Mouse (Mus musculus) heart, adult 11 months (tissue): ENCODE measurements around the gene Prl3d3.
"Not testable (repeated sequence)": the region's sequence is repeated elsewhere in the genome, so short reads cannot be mapped to it uniquely, and the experiment has no call there.

Source experiments
- DNase-seq: peaks from one replicate; pipeline ENCODE4 v3.0.0; 2022

Prl3d3 gene

GRCm38 (mm10) chr13:27156490-27156889, at the start of gene Prl3d3:
Gene Prl3d3, plus strand, starts transcription at chr13:27156790.
- not testable (repeated sequence) for DNase-seq

DNA sequence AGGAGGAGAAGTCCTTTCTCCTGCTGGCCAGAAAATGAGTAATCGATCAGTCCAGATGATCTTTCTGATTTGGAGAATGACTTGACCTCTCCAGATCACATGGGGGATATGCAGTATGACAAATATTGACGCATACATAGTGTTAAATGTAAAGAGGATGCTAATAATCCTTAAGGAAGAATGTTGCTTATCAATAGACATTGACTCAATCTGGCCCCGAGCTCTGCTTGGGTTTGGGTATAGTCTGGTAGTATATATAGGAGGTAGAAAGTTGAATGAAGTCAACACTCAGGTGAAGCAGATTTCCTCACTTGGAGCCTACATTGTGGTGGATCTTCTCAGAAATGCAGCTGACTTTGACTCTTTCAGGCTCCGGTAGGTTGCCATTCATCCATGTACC, 35.2 kb upstream of the Prl3d3 start, which contains the start of gene Prl3d2:
Prl3d2 (plus strand) TSS at position 301 of the 400 bp plus-strand sequence.
- DNase-seq, result not testable (repeated sequence)

DNA sequence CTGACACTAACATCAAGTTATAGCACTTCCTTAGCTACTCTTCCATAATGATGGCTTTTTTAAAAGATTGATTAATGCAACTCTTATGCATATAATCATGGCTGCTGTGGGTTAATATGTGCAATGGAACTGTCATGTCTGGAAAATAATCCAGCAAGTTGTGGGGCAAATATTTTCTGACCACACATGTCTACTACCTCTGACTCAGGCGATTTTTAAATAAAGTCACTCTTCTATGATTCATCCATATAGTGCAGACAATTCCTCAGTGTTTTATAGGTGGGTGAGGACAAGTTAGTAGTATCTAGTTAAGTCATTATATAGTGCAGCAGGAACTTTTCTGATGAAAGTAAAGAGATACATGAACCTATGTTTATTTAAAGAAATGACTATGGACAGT, 8.3 kb upstream of the Prl3d3 start:
- no peak for DNase-seq

- no peak for DNase-seq
These were observed 39.8 kb downstream of the Prl3d3 start, which contains the start of gene Prl3c1 for GRCm38 (mm10) chr13:27196359-27196758. Gene Prl3c1, plus strand, starts transcription at chr13:27196659.
